Mouse (Mus musculus): ENCODE data around the gene Mpzl3.
A peak's percentile ranks its signal among the peaks of the same experiment; 100 is the strongest.

The Mpzl3 gene

DNA sequence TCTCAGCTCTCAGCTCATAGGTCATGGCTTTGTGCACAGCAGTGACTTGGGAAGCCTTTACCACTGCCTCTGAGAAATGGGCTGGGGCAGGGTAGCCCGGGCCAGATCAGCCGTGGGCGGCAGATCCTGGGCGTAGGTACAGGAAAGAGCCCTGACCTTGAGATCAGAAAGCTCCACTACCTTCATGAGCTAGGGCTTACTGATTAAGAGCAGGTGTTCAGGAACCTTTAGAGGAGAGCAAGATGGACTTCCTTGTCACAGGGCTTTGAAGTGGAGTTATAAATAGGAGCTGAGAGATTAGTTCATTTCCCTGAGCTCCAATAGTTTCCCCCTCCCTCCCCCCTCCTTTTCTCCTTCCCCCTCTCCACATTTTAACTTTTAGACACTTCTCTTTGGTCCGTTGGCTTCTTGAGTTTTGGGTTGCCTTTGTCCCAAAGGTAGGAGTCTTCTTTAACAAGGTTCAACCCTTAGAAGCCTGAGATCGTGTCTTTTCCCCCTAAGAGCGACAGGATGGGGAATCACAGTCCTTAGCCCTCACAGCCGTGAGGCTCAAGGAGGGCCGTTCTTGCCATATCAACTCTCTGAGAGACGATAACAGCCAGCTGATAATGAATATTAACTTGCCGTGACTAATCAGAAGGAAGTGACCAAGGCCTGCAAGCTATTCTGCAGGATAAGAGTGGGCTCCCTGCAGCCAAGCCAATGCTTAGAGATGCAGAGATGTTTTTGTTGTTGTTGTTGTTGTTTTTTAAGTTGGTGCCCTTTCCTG is 48.4 kb downstream of the Mpzl3 start:
- no peak for DNase-seq

DNA sequence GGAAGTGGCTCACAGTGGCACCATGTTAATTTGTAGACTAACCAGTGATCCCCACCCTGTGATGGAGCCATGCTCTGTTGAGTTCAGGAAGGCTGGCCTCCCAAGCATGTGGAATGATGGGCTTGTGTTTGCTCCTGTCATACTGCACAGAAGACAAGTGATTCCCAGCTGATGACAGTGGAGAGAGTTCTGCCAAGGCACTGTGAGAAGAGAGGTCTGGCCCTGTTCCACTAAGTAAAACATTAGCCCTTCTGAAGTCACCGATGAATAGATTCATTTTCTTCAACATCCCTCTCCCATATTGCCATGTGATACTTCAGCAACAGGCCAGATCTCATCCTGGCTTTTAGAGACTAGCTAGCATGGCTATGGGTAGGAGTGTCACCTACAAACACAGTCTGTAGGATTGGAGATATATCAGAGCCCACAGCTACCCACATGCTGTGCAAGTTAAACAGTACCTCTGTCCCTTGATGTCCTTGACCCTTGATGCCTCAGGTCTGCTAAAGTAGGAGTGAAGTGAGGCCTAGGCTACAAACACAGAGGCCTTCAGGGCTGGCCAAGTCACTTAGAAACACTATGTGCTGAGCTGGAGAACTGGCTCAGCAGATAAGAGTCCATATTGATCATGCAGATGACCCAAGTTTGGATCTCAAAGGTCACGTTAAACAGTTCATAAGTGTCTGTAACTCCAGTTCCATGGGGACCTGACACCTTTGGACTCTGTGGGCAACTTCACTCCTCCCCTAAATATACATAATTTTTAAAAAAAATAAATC is 50.8 kb downstream of the Mpzl3 start:
- DNase-seq = no peak

DNA sequence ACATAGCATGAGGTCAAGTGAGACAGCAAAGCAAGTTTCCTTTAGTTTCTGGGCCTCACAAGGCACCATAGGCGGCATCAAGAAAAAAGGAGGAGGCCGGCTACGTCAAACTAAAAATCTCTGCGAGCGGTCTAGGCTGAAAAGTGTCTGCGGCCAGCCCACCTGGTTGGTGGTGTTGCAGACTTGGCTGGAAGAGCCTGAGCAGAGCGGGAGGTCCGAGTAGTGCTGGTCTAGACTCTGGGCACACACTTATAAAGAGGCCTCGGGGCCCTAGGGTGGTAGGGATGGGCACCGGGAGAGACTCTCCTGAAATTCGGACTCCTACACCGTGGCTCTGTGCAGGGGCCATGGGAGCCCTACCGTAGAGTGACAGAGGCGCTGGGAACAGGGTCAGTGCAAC is 60.7 kb downstream of the Mpzl3 start:
- peak; percentile 84 for DNase-seq

DNA sequence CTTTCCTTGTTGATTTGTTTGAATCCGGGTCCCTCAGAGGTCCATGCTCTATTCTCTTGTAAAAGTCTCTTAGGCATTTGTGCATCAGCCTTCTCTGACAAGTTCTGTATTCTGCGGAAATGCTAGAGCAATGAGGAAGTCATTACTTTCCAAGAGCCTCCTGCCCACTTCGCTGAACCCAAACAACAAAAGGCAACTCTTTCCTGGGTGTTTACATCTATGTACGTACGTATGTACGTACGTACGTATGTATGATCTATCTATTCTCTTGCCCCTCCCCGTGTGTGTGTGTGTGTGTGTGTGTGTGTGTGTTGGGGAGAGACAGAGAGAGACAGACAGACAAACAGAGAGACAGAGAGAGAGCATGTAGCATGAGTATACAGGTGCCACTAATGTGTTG is 61.8 kb downstream of the Mpzl3 start:
- DNase-seq = no peak

DNA sequence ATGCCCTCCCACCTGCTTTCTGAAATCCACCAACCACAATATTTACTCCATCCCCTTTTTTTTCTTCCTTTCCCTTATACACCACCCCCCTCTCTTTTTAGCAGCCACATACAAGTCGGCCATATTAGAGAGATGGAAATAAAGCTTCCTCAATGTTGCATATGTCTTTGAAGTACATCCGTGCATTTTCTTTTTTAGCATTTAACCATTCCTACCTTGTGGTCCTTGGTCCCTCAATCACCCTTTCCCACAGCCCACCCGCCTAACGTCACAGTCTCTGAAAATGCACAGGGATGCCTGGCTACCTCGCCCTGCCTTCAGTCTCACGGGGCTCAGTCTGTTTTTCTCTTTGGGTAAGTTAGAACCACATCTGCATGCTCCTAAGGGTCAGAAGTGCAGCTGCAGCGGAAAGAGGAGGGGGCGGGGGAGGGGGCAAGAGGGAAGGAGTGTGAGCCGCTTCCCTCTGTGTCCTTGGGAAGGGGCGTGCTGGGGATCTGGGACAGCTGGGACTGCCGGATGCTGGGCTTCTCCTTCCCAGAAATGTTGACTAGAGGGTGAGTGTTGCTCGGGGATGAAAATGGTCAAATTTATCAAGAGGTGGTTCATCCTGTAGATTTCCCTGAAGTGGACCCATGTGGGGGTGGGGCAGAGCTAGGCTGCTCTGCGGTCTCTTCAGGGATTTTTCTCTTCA is 62.9 kb downstream of the Mpzl3 start, which contains the start of gene Scn2b:
Gene Scn2b, plus strand, starts transcription at position 42 of the 691 bp plus-strand sequence.
- peak; percentile 57 for DNase-seq

DNA sequence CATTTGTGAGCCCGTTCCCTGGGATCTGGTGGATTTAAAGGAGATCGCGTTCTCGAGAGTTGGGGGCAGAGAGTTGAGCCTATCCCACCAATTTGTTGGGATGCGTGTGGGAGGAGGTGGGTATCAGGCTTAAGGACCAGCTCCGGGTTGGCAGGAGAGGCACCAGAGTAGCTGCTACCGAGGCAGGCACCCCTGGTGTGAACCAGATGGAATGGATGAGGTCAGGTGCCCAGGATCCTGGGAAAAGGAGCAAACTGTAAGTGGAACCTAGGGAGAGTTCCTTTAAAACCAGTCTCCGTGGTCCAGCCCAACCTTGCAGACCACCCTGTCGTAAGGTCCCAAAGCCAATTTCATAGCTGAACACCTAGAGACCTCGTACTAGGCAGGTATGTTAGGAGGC is 63.6 kb downstream of the Mpzl3 start:
- DNase-seq = peak; percentile 88

DNA sequence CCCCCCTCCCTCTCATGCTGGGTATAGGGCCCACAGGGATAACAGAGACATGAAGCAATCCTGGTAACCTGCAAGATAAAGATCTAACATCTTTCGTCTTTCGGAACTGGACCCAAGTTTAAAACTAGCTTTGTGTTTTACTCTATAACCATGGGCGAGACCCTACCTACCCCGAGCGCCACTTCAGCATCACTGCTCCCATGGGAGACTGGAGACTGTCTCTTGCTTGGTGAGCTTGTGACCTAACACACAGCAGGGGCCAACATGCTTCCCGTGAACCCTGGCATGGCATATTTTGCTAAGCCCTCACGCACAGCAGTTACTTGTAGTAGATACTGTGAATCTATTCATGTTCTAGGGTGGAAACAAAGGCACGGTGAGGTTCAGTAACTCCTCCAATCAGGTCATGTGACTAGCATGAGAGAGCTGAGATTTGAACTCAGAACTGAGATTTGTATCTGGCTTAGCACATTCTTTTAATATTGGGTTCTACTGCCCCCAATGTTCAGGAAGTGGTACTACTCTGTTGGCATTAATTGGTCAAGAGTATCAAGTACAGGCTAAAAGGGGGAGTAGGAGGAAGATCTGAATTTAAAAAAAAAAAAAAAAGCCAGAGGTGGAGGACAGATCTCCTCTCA is 64.4 kb downstream of the Mpzl3 start:
- peak; percentile 43 for DNase-seq

DNA sequence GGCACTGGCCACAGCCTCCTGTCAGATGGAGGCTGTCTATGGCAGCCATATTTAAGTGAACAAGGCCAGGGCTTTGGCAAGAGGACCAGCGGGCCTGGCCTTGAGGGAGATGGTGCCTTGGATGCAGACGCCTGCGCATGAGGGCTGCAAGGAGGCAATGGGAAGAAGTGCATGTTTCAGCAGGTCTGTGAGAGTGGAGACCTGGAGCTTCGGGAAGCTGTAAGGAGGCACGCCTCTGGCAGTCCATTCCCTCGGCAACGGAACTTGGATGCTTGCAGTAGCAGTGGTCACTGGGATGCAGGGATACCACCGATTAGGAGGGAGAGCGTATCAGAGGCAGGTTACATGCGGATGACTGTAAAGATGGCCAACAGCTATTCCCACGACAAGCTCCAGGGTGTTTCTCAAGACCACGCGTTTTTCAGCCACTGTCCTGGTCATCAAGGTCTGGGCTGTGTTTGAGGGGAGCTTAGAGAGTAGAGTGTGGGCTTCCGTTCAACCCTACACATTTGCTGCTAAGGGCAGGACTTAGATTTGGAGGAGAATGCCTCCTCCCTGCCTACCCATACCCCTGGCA is 65.1 kb downstream of the Mpzl3 start:
- DNase-seq = peak; percentile 49

DNA sequence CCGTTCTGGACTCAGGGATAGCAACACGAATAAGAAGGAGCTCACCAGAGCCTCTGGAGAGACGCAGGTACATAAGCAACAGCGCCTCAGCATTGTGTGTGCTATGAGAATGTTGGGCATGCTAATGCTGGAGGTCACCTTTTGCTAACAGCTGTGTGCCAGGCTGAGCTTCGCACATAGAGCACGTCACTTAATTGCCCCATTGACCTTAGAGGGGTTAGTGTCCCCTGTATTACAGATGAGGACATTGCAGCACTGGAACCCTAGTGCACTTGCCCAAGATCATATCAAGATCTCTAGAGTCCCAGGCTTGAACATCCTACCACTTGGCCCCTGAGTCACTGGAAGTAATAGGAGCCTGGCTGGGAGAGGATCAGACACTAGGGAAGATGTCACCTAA is 65.6 kb downstream of the Mpzl3 start:
- no peak for DNase-seq

DNA sequence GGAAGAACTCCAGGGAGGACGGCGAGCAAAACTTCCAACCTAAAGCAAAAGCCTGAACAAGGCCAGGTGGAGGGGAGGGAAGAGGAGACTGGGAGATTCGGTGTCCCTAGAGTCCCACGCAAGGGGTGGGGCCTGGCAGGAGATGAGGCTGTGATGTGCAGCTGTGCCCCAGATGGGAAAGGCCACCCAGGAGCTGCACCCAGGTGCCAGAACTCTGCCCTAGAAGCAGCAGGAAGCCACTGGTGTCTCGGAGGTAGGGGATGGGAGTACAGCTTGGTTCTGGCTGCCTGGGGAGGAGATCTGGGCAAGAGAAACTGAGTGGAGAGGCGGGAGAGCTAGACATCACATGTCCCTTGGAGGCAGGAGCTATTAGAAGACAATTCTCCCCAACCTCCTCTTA is 66.0 kb downstream of the Mpzl3 start:
- DNase-seq = no peak

DNA sequence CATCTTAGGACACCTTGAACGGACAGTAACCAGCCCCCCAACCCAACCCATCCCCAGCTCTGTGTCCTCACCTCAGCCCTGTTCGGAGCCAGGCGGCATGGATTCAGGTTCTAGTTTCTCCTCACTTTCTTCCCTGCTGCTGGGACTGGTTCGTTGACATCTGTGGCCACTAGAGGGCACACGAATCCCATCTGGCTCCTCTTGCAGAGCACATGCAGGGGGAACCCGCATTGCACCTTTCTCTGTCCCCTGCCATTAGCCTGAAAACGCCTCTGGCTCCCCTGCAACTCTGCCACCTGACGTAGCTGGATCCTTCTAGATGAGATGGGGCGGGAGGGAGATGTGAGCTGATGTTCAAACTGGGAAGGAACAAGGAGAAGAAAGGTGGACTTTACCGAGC is 66.8 kb downstream of the Mpzl3 start:
- DNase-seq = peak; percentile 86

DNA sequence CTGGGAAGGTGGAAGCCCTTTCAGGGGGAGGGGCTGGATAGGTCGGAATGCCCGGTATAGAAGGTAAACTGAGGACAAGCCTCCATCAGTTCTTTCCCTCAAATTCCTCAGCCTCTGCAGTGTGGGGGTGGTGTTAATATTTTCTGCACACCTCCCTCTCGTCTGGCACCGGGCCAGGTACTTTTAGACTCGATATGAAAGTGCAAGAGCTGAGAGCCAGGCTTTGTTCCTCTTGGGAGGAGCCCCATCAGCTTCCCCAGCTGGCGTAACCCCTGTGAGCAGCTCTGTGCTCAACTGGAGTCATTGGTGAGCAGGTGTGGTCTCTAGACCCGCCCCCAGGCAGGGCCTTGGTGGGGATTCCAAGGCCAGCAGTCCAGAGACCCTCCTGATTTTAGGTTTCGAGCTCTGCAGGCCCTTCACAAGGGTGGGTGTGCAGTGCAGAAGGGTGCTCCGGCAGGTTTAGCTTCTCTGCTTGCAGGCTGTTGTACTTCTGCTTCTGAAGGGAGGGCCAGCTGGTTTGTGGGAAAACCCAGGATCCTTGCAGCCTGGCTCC is 67.3 kb downstream of the Mpzl3 start:
- DNase-seq = peak; percentile 68

DNA sequence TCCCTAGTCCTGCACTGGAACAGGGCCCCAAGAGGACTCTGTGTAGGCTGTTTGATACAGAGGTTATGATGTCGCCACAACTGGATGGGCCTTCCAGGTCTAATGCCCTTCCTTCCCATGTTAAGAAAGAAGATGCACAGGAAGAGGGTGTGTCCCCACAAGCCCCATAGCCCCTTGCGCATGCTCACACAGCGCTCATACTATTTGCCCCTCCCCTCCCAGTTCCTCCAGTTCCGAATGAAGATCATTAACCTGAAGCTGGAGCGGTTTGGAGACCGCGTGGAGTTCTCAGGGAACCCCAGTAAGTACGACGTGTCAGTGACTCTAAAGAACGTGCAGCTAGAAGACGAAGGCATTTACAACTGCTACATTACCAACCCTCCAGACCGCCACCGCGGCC is 70.2 kb downstream of the Mpzl3 start:
- no peak for DNase-seq

DNA sequence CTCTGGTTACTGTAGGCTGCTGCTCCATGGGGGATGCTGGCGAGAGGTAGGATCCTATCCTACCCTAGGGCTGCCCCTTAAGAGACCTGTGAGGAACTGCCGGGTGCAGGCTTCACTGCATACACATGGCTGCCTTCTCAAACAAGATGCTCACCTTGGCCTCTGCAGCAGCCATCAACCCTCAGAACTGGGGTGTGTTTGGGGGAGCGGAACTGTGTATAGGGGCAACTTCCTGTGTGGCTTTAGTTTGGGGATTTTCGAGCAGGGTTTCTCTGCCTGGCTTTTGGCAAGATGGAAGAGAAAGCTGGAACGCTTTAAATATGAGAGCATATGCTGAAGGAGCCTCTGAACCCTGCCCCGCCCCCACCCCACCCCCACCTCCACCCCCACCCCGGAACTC is 72.0 kb downstream of the Mpzl3 start:
- DNase-seq = no peak

Measured in cerebellum, adult 8-10 months (tissue).